ENCODE assay signal across 15 mouse cellular contexts in genomic region chr7:137002431-137002830, GRCm38 (mm10).
DNase-seq lines count a peak whose midpoint lies in the region; ATAC-seq and TF ChIP-seq lines count a peak whose summit lies in the region.
"Had no signal": no experiment of that assay in that cellular context is flagged by ENCODE, and none has a peak within 500 bp of the region (broad histone marks: within the 10 kb centered on the region; RNA-seq: fewer than 3 reads in every experiment).

No protein-coding gene starts in this region.

- H3K4me1 ChIP-seq in forebrain, embryonic 14.5 days (ENCODE audit: control insufficient read depth, insufficient read depth, low read length), result peaks cover 10% of the 10 kb centered on the region; the same call in 1 of the 2 replicates
- peaks cover 38% of the 10 kb centered on the region for H3K4me1 ChIP-seq in forebrain, embryonic 12.5 days
- H3K4me1 ChIP-seq in kidney, postnatal 0 days (replicated peaks; ENCODE audit: insufficient read depth, low read length), result peaks cover 17% of the 10 kb centered on the region
- H3K4me1 ChIP-seq in neural tube, embryonic 13.5 days (replicated peaks), result peaks cover 66% of the 10 kb centered on the region

- ATAC-seq in forebrain, embryonic 14.5 days, result no peak
- ATAC-seq in forebrain, embryonic 12.5 days (ENCODE audit: low FRiP score), result no peak
- no peak for ATAC-seq in kidney, postnatal 0 days (replicated peaks; ENCODE audit: low FRiP score, low read depth)
- ATAC-seq in neural tube, embryonic 13.5 days (ENCODE audit: low read depth), result no peak
- ATAC-seq: CD4-positive, CD25-positive, alpha-beta regulatory T cell, adult 4 months; forebrain, embryonic 15.5 days had no signal

- peak; percentile 63 for DNase-seq in forebrain, embryonic 14.5 days (ENCODE audit: low spot score)
- DNase-seq in kidney, postnatal 0 days (ENCODE audit: low spot score), result peak; percentile 32
- no peak for DNase-seq in kidney, postnatal 14 days
- DNase-seq in neural tube, embryonic 10.5 days (ENCODE audit: extremely low spot score, low spot score), result no peak
- DNase-seq in gastrocnemius, postnatal 25 days, result no peak
- DNase-seq: B cell, adult 2 months; cerebellum, adult 18-20 months had no signal

- no peak overlapping the region for H3K27ac ChIP-seq in forebrain, embryonic 14.5 days (ENCODE audit: low read depth, low read length)
- no peak overlapping the region for H3K27ac ChIP-seq in forebrain, embryonic 12.5 days
- H3K27ac ChIP-seq in kidney, postnatal 0 days, result no peak overlapping the region
- H3K27ac ChIP-seq in neural tube, embryonic 13.5 days (replicated peaks), result peak overlapping the region; percentile 71
- H3K27ac ChIP-seq: embryonic facial prominence, embryonic 10.5 days; forebrain, embryonic 15.5 days; heart, adult 2 months had no signal

- TF ChIP-seq CTCF in kidney, postnatal 0 days (IDR thresholded peaks at IDR 0.05; ENCODE audit: low read depth), result no peak

- no peaks in the 10 kb centered on the region for H3K36me3 ChIP-seq in forebrain, embryonic 14.5 days (ENCODE audit: control insufficient read depth, insufficient read depth, low read length)
- no peaks in the 10 kb centered on the region for H3K36me3 ChIP-seq in forebrain, embryonic 12.5 days (replicated peaks)
- no peaks in the 10 kb centered on the region for H3K36me3 ChIP-seq in kidney, postnatal 0 days (ENCODE audit: insufficient read depth, low read length)
- no peaks in the 10 kb centered on the region for H3K36me3 ChIP-seq in neural tube, embryonic 13.5 days
- H3K36me3 ChIP-seq: embryonic facial prominence, embryonic 10.5 days; forebrain, embryonic 15.5 days; G1E; heart, embryonic 12.5 days had no signal

- H3K4me3 ChIP-seq in forebrain, embryonic 14.5 days (ENCODE audit: low read depth, low read length), result no peak overlapping the region
- no peak overlapping the region for H3K4me3 ChIP-seq in forebrain, embryonic 12.5 days (replicated peaks)
- no peak overlapping the region for H3K4me3 ChIP-seq in kidney, postnatal 0 days (replicated peaks; ENCODE audit: low read depth, low read length)
- H3K4me3 ChIP-seq in neural tube, embryonic 13.5 days, result no peak overlapping the region
- H3K4me3 ChIP-seq: embryonic facial prominence, embryonic 10.5 days; forebrain, embryonic 15.5 days; heart, adult 2 months; heart, embryonic 12.5 days had no signal

- WGBS in forebrain, embryonic 14.5 days, result 24% methylated on average over 3 of the region's 3 CpGs
- 43% methylated on average over 3 of the region's 3 CpGs for WGBS in forebrain, embryonic 12.5 days
- WGBS in kidney, postnatal 0 days, result 69% methylated on average over 3 of the region's 3 CpGs
- WGBS in neural tube, embryonic 13.5 days, result 35% methylated on average over 3 of the region's 3 CpGs

- H3K9ac ChIP-seq in forebrain, embryonic 14.5 days (ENCODE audit: low read length), result no peak overlapping the region
- no peak overlapping the region for H3K9ac ChIP-seq in forebrain, embryonic 12.5 days
- no peak overlapping the region for H3K9ac ChIP-seq in kidney, postnatal 0 days (ENCODE audit: low read depth, low read length)
- H3K9ac ChIP-seq in neural tube, embryonic 13.5 days, result no peak overlapping the region
- H3K9ac ChIP-seq: forebrain, embryonic 15.5 days; heart, embryonic 12.5 days had no signal

- H3K9me3 ChIP-seq in forebrain, embryonic 14.5 days (replicated peaks; ENCODE audit: control insufficient read depth, low read length), result no peaks in the 10 kb centered on the region
- no peaks in the 10 kb centered on the region for H3K9me3 ChIP-seq in forebrain, embryonic 12.5 days
- H3K9me3 ChIP-seq in kidney, postnatal 0 days (replicated peaks; ENCODE audit: low read length), result no peaks in the 10 kb centered on the region
- H3K9me3 ChIP-seq in neural tube, embryonic 13.5 days, result no peaks in the 10 kb centered on the region
- H3K9me3 ChIP-seq: embryonic facial prominence, embryonic 10.5 days; forebrain, embryonic 15.5 days; heart, embryonic 12.5 days had no signal

- no peaks in the 10 kb centered on the region for H3K27me3 ChIP-seq in forebrain, embryonic 14.5 days (replicated peaks; ENCODE audit: control insufficient read depth, insufficient read depth, low read length)
- H3K27me3 ChIP-seq in forebrain, embryonic 12.5 days, result peaks cover 22% of the 10 kb centered on the region
- no peaks in the 10 kb centered on the region; the same call in 1 of the 2 replicates for H3K27me3 ChIP-seq in kidney, postnatal 0 days (ENCODE audit: insufficient read depth, low read length)
- no peaks in the 10 kb centered on the region for H3K27me3 ChIP-seq in neural tube, embryonic 13.5 days
- H3K27me3 ChIP-seq: heart, embryonic 12.5 days had no signal

- H3K4me2 ChIP-seq in forebrain, embryonic 14.5 days (ENCODE audit: low read length), result no peak overlapping the region
- no peak overlapping the region for H3K4me2 ChIP-seq in forebrain, embryonic 12.5 days
- H3K4me2 ChIP-seq in kidney, postnatal 0 days (ENCODE audit: low read length), result no peak overlapping the region
- H3K4me2 ChIP-seq in neural tube, embryonic 13.5 days, result no peak overlapping the region
- H3K4me2 ChIP-seq: forebrain, embryonic 15.5 days; heart, embryonic 12.5 days had no signal

Comparison
In these comparisons a context has a peak if more than half of its experiments do, and no peak if none do; other contexts are left out.
1. DNase-seq: peak in forebrain, embryonic 14.5 days (single experiment) and kidney, postnatal 0 days (single experiment); none in kidney, postnatal 14 days (single experiment), neural tube, embryonic 10.5 days (single experiment) and gastrocnemius, postnatal 25 days (single experiment).